In genomic region chr10:83722579-83723031, GRCm38 (mm10) we compare ENCODE assay signal across 8 mouse cellular contexts. TPM values are rescaled to one million over a fixed set of nuclear protein-coding genes. Genes with fewer than 3 reads are reported as not detected.
A peak's percentile ranks its signal among the peaks of the same experiment; 100 is the strongest.
DNase-seq lines count a peak whose midpoint lies in the region; ATAC-seq lines count a peak whose summit lies in the region.

1500009L16Rik (plus strand) TSS chr10:83722865.

- H3K4me1 ChIP-seq in embryonic facial prominence, embryonic 10.5 days: peaks cover 22% of the 10 kb centered on the region
- H3K4me1 ChIP-seq in heart, embryonic 11.5 days (ENCODE audit: control insufficient read depth, insufficient read depth, low read length): peaks cover 2% of the 10 kb centered on the region; the same call in 1 of the 2 replicates
- peaks cover 20% of the 10 kb centered on the region for H3K4me1 ChIP-seq in kidney, embryonic 15.5 days
- peaks cover 22% of the 10 kb centered on the region for H3K4me1 ChIP-seq in limb, embryonic 15.5 days
- H3K4me1 ChIP-seq in midbrain, embryonic 15.5 days: peaks cover 14% of the 10 kb centered on the region
- H3K4me1 ChIP-seq in stomach, embryonic 15.5 days: peaks cover 10% of the 10 kb centered on the region; the same call in 1 of the 2 replicates

- H3K9me3 ChIP-seq in embryonic facial prominence, embryonic 10.5 days: peaks cover 4% of the 10 kb centered on the region; the same call in 1 of the 2 replicates
- 0 out of 2 replicates have a peak, but pooled peaks cover 2% of the 10 kb centered on the region for H3K9me3 ChIP-seq in heart, embryonic 11.5 days (replicated peaks; ENCODE audit: control insufficient read depth, low read length)
- peaks cover 3% of the 10 kb centered on the region; the same call in 1 of the 2 replicates for H3K9me3 ChIP-seq in kidney, embryonic 15.5 days (replicated peaks)
- H3K9me3 ChIP-seq in limb, embryonic 15.5 days: no peaks in the 10 kb centered on the region
- H3K9me3 ChIP-seq in midbrain, embryonic 15.5 days: no peaks in the 10 kb centered on the region
- no peaks in the 10 kb centered on the region for H3K9me3 ChIP-seq in stomach, embryonic 15.5 days

- peaks cover 13% of the 10 kb centered on the region; the same call in 1 of the 2 replicates for H3K27me3 ChIP-seq in embryonic facial prominence, embryonic 10.5 days (replicated peaks; ENCODE audit: low read depth, poor library complexity, severe bottlenecking)
- H3K27me3 ChIP-seq in heart, embryonic 11.5 days (ENCODE audit: control insufficient read depth, insufficient read depth, low read length): no peaks in the 10 kb centered on the region
- H3K27me3 ChIP-seq in kidney, embryonic 15.5 days: no peaks in the 10 kb centered on the region
- H3K27me3 ChIP-seq in limb, embryonic 15.5 days: no peaks in the 10 kb centered on the region
- no peaks in the 10 kb centered on the region for H3K27me3 ChIP-seq in midbrain, embryonic 15.5 days (replicated peaks)
- H3K27me3 ChIP-seq in stomach, embryonic 15.5 days (replicated peaks): no peaks in the 10 kb centered on the region

- ATAC-seq in heart, embryonic 11.5 days (replicated peaks; ENCODE audit: insufficient number of reproducible peaks, low FRiP score, low TSS enrichment): peak; percentile 90
- peak; percentile 98 for ATAC-seq in kidney, embryonic 15.5 days (replicated peaks; ENCODE audit: low FRiP score)
- peak; percentile 90 for ATAC-seq in limb, embryonic 15.5 days (ENCODE audit: insufficient number of reproducible peaks, low FRiP score, low TSS enrichment, low read depth)
- peak; percentile 99 for ATAC-seq in midbrain, embryonic 15.5 days (replicated peaks)
- peak; percentile 90 for ATAC-seq in stomach, embryonic 15.5 days (ENCODE audit: insufficient read depth, low FRiP score, low read depth)

- peak within 1 kb of the TSS; percentile 50 for H3K9ac ChIP-seq in heart, embryonic 11.5 days (ENCODE audit: low read depth, low read length)
- H3K9ac ChIP-seq in kidney, embryonic 15.5 days: peak within 1 kb of the TSS; percentile 58
- peak within 1 kb of the TSS; percentile 56 for H3K9ac ChIP-seq in limb, embryonic 15.5 days
- H3K9ac ChIP-seq in midbrain, embryonic 15.5 days: peak within 1 kb of the TSS; percentile 61
- H3K9ac ChIP-seq in stomach, embryonic 15.5 days: peak within 1 kb of the TSS; percentile 49

- under 1% methylated on average over 34 of the region's 37 CpGs for WGBS in embryonic facial prominence, embryonic 10.5 days
- under 1% methylated on average over 34 of the region's 37 CpGs for WGBS in heart, embryonic 11.5 days (ENCODE audit: insufficient replicate concordance)
- WGBS in kidney, embryonic 15.5 days: under 1% methylated on average over 37 of the region's 37 CpGs
- WGBS in limb, embryonic 15.5 days: 1% methylated on average over 33 of the region's 37 CpGs
- WGBS in midbrain, embryonic 15.5 days: under 1% methylated on average over 36 of the region's 37 CpGs
- 1% methylated on average over 37 of the region's 37 CpGs for WGBS in stomach, embryonic 15.5 days

- H3K4me3 ChIP-seq in embryonic facial prominence, embryonic 10.5 days: peak within 1 kb of the TSS; percentile 68
- peak within 1 kb of the TSS; percentile 74 for H3K4me3 ChIP-seq in heart, embryonic 11.5 days (ENCODE audit: low read depth, low read length)
- H3K4me3 ChIP-seq in kidney, embryonic 15.5 days (replicated peaks): peak within 1 kb of the TSS; percentile 77
- H3K4me3 ChIP-seq in limb, embryonic 15.5 days: peak within 1 kb of the TSS; percentile 73
- peak within 1 kb of the TSS; percentile 79 for H3K4me3 ChIP-seq in midbrain, embryonic 15.5 days
- peak within 1 kb of the TSS; percentile 63 for H3K4me3 ChIP-seq in stomach, embryonic 15.5 days (replicated peaks)

- H3K4me2 ChIP-seq in heart, embryonic 11.5 days: peak within 1 kb of the TSS; percentile 90
- H3K4me2 ChIP-seq in kidney, embryonic 15.5 days: peak within 1 kb of the TSS; percentile 89
- peak within 1 kb of the TSS; percentile 90 for H3K4me2 ChIP-seq in limb, embryonic 15.5 days
- H3K4me2 ChIP-seq in midbrain, embryonic 15.5 days: peak within 1 kb of the TSS; percentile 81
- H3K4me2 ChIP-seq in stomach, embryonic 15.5 days: peak within 1 kb of the TSS; percentile 85

- peak; percentile 81 for DNase-seq in CD4-positive helper T cell, adult 2 months (ENCODE audit: low read depth, low spot score)
- DNase-seq in adrenal gland, postnatal 14 days: peak; percentile 77
- peak; percentile 95 for DNase-seq in embryonic facial prominence, embryonic 10.5 days (ENCODE audit: low spot score)

- H3K27ac ChIP-seq in embryonic facial prominence, embryonic 10.5 days (replicated peaks): peak within 1 kb of the TSS; percentile 83
- H3K27ac ChIP-seq in heart, embryonic 11.5 days (ENCODE audit: low read depth, low read length): no peak within 1 kb of the TSS
- H3K27ac ChIP-seq in kidney, embryonic 15.5 days: peak within 1 kb of the TSS; percentile 13; the same call in 1 of the 2 replicates
- H3K27ac ChIP-seq in limb, embryonic 15.5 days: no peak within 1 kb of the TSS
- H3K27ac ChIP-seq in midbrain, embryonic 15.5 days: no peak within 1 kb of the TSS
- no peak within 1 kb of the TSS for H3K27ac ChIP-seq in stomach, embryonic 15.5 days

- H3K36me3 ChIP-seq in embryonic facial prominence, embryonic 10.5 days (replicated peaks): no peaks in the 10 kb centered on the region
- no peaks in the 10 kb centered on the region for H3K36me3 ChIP-seq in heart, embryonic 11.5 days (ENCODE audit: control insufficient read depth, insufficient read depth, low read length)
- no peaks in the 10 kb centered on the region for H3K36me3 ChIP-seq in kidney, embryonic 15.5 days
- no peaks in the 10 kb centered on the region for H3K36me3 ChIP-seq in limb, embryonic 15.5 days
- H3K36me3 ChIP-seq in midbrain, embryonic 15.5 days (replicated peaks): no peaks in the 10 kb centered on the region
- no peaks in the 10 kb centered on the region for H3K36me3 ChIP-seq in stomach, embryonic 15.5 days

RNA-seq across cellular contexts. Expression of gene 1500009L16Rik, which starts in this region (rescaled TPM):
- 14.7 and 16.0 TPM in 2 replicates for total RNA-seq in adrenal gland, postnatal 14 days (2021)
- 44.6 and 46.0 TPM in 2 replicates for polyA plus RNA-seq in embryonic facial prominence, embryonic 10.5 days (2016; fragmentation: Nextera tagmentation; extraction: Ambion mirVana)
- polyA plus RNA-seq in heart, embryonic 11.5 days (2014; fragmentation: Nextera tagmentation; extraction: Ambion mirVana): 20.2 and 20.5 TPM in 2 replicates
- 36.3 and 36.6 TPM in 2 replicates for polyA plus RNA-seq in kidney, embryonic 15.5 days (2015; fragmentation: Nextera tagmentation; extraction: Ambion mirVana)
- 26.0 and 28.0 TPM in 2 replicates for polyA plus RNA-seq in limb, embryonic 15.5 days (2015; fragmentation: Nextera tagmentation; extraction: Ambion mirVana)
- polyA plus RNA-seq in midbrain, embryonic 15.5 days (2015; fragmentation: Nextera tagmentation; extraction: Ambion mirVana): 79.6 and 83.2 TPM in 2 replicates
- polyA plus RNA-seq in stomach, embryonic 15.5 days (2015; fragmentation: Nextera tagmentation; extraction: Ambion mirVana): 25.2 and 28.1 TPM in 2 replicates

Comparison
In these comparisons a context has a peak if more than half of its experiments do, and no peak if none do; other contexts are left out.
1. H3K27ac ChIP-seq: peak in embryonic facial prominence, embryonic 10.5 days (single experiment) and kidney, embryonic 15.5 days (single experiment); none in heart, embryonic 11.5 days (single experiment), limb, embryonic 15.5 days (single experiment), midbrain, embryonic 15.5 days (single experiment) and stomach, embryonic 15.5 days (single experiment).
2. Peak in every context shown above with its lines, with median percentiles within 50 percentile points of each other: DNase-seq, H3K4me3 ChIP-seq, ATAC-seq, H3K4me2 ChIP-seq and H3K9ac ChIP-seq.